Mouse (Mus musculus) G1E (cell line): ENCODE measurements around the gene Dnaja1. TPM values are rescaled to one million over a fixed set of nuclear protein-coding genes. Genes with fewer than 3 reads are reported as not detected.

ENCODE experiments used
- ATAC-seq: 2 replicates; pipeline ENCODE4 v1.8.0; 2016; ENCODE audit warnings: mild to moderate bottlenecking; ENCODE audit not compliant: insufficient number of reproducible peaks, poor library complexity, low FRiP score, severe bottlenecking; ENCODE audit errors: extremely low read depth
- DNase-seq: peaks from one replicate; pipeline ENCODE4 v3.0.0; 2012; ENCODE audit warnings: low spot score
- H3K27me3 ChIP-seq: 2 replicates; pipeline ENCODE4 v1.6.1; 2012; ENCODE audit warnings: mild to moderate bottlenecking, low read length, inconsistent platforms; ENCODE audit not compliant: insufficient read depth
- H3K36me3 ChIP-seq: replicated peaks from 2 replicates; pipeline ENCODE3; 2012; ENCODE audit warnings: mild to moderate bottlenecking, inconsistent platforms
- H3K4me1 ChIP-seq: 2 replicates; pipeline ENCODE4 v1.6.1; 2012; ENCODE audit warnings: low read depth, low read length, inconsistent platforms, mixed read lengths; ENCODE audit not compliant: insufficient read depth
- H3K4me3 ChIP-seq: 2 replicates; pipeline ENCODE4 v1.5.1; 2012; ENCODE audit warnings: low read depth, mild to moderate bottlenecking, inconsistent platforms, low read length, moderate library complexity, mixed read lengths
- H3K9me3 ChIP-seq: replicated peaks from 2 replicates; pipeline ENCODE4 v1.6.1; 2012; ENCODE audit warnings: inconsistent platforms
- CTCF ChIP-seq: IDR thresholded peaks from 2 replicates; pipeline ENCODE4 v1.5.1; 2012; ENCODE audit warnings: low read depth, low read length, inconsistent platforms, mixed read lengths
- GATA1 ChIP-seq: IDR thresholded peaks from 2 replicates; pipeline ENCODE4 v1.6.1; 2012; ENCODE audit warnings: borderline replicate concordance, low read length, inconsistent platforms, mixed read lengths
- GATA2 ChIP-seq: IDR thresholded peaks from 2 replicates; pipeline ENCODE4 v1.6.1; 2012; ENCODE audit warnings: low read depth, low read length, inconsistent platforms, borderline replicate concordance
- POLR2AphosphoS5 ChIP-seq: IDR thresholded peaks from 2 replicates; pipeline ENCODE4 v1.6.1; 2012; ENCODE audit warnings: low read depth, low read length, inconsistent platforms; ENCODE audit not compliant: insufficient replicate concordance
- TAL1 ChIP-seq: conservative IDR thresholded peaks from 2 replicates; pipeline ENCODE4 v1.6.1; 2012; ENCODE audit warnings: low read depth, low read length, inconsistent platforms, mixed read lengths
- polyA plus RNA-seq: library from polyadenylated mRNA; stranded (reverse); fragments of >175 nt; gene quantifications from 2 replicates; pipeline ENCODE4 v1.2.3, GENCODE M21; 2012
- total RNA-seq, 2 experiments: library from RNA; stranded (forward) in 1 of 2; stranded (reverse) in 1 of 2; fragments of 200-1000 nt in 1 of 2; fragments of >200 nt in 1 of 2; fragmentation: Nextera tagmentation in 1 of 2; gene quantifications; 2 replicates each; pipeline ENCODE4 v1.2.3; 2014 to 2017

Gene Dnaja1
- total and polyA plus RNA-seq, 3 experiments: 178 to 353 (median 221) TPM

- Histone ChIP-seq H3K4me1 (peaks cover 44% of the 10 kb centered on the region), H3K36me3 (no peaks in the 10 kb centered on the region), H3K27me3 (peaks cover 5% of the 10 kb centered on the region), H3K4me3 (no peak overlapping the region), H3K9me3 (no peaks in the 10 kb centered on the region)
- ATAC-seq (peak; percentile 54; the same call in 1 of the 2 replicates), DNase-seq (peak; percentile 55)
- TF ChIP-seq TAL1: no peak
- peak; percentile 88 for TF ChIP-seq CTCF
Measured at GRCm38 (mm10) chr4:40774279-40775259, 52.6 kb downstream of the Dnaja1 start.

- DNase-seq: no peak
- TF ChIP-seq GATA2 (no peak), GATA1 (no peak), POLR2AphosphoS5 (no peak), TAL1 (no peak)
Measured at GRCm38 (mm10) chr4:40776416-40776815, 54.5 kb downstream of the Dnaja1 start.

GRCm38 (mm10) chr4:40777116-40777515 lies 55.2 kb downstream of the Dnaja1 start:
- no peaks in the 10 kb centered on the region for H3K9me3 ChIP-seq
- no peaks in the 10 kb centered on the region for H3K36me3 ChIP-seq
- ATAC-seq: no peak
- H3K4me1 ChIP-seq: peaks cover 47% of the 10 kb centered on the region
- H3K27me3 ChIP-seq: peaks cover 5% of the 10 kb centered on the region
- TF ChIP-seq GATA2: no peak
- no peak for TF ChIP-seq GATA1
- no peak for TF ChIP-seq TAL1
- no peak for TF ChIP-seq CTCF
- TF ChIP-seq POLR2AphosphoS5: no peak
- no peak for DNase-seq
- H3K4me3 ChIP-seq: no peak overlapping the region

More at GRCm38 (mm10) chr4:40776416-40776815, 54.5 kb downstream of the Dnaja1 start:
- ATAC-seq: no peak
- H3K27me3 ChIP-seq: peaks cover 5% of the 10 kb centered on the region; the same call in 1 of the 2 replicates
- H3K4me3 ChIP-seq: no peak overlapping the region
- H3K9me3 ChIP-seq: no peaks in the 10 kb centered on the region
- peaks cover 48% of the 10 kb centered on the region for H3K4me1 ChIP-seq
- no peaks in the 10 kb centered on the region for H3K36me3 ChIP-seq

GRCm38 (mm10) chr4:40778656-40779055 lies 56.7 kb downstream of the Dnaja1 start:
- no peak for DNase-seq
- TF ChIP-seq GATA1: no peak
- no peak for TF ChIP-seq CTCF
- TF ChIP-seq TAL1: no peak
- no peak for TF ChIP-seq POLR2AphosphoS5
- no peak for TF ChIP-seq GATA2
- Histone ChIP-seq H3K36me3 (no peaks in the 10 kb centered on the region), H3K4me1 (peaks cover 46% of the 10 kb centered on the region), H3K4me3 (no peak overlapping the region), H3K9me3 (no peaks in the 10 kb centered on the region), H3K27me3 (peaks cover 8% of the 10 kb centered on the region)
- ATAC-seq: no peak

- Histone ChIP-seq H3K9me3 (no peaks in the 10 kb centered on the region), H3K27me3 (peaks cover 11% of the 10 kb centered on the region), H3K4me1 (peaks cover 40% of the 10 kb centered on the region), H3K4me3 (no peak overlapping the region), H3K36me3 (no peaks in the 10 kb centered on the region)
- ATAC-seq (peak; percentile 36; the same call in 1 of the 2 replicates), DNase-seq (no peak)
- TF ChIP-seq GATA2: no peak
- no peak for TF ChIP-seq TAL1
- TF ChIP-seq POLR2AphosphoS5: no peak
- TF ChIP-seq GATA1: no peak
- no peak for TF ChIP-seq CTCF
Measured at GRCm38 (mm10) chr4:40781143-40781542, 59.2 kb downstream of the Dnaja1 start.

GRCm38 (mm10) chr4:40781797-40782495 lies 60.0 kb downstream of the Dnaja1 start:
- H3K36me3 ChIP-seq: no peaks in the 10 kb centered on the region
- no peaks in the 10 kb centered on the region for H3K9me3 ChIP-seq
- H3K27me3 ChIP-seq: peaks cover 16% of the 10 kb centered on the region
- ATAC-seq: no peak; the same call in 1 of the 2 replicates
- H3K4me3 ChIP-seq: no peak overlapping the region
- TF ChIP-seq GATA2 (no peak), GATA1 (no peak), TAL1 (no peak), CTCF (no peak), POLR2AphosphoS5 (no peak)
- peaks cover 34% of the 10 kb centered on the region for H3K4me1 ChIP-seq
- DNase-seq: no peak
